Mouse (Mus musculus) liver, postnatal 0 days (tissue): ENCODE data around the gene St7. TPM values are rescaled to one million over a fixed set of nuclear protein-coding genes. Genes with fewer than 3 reads are reported as not detected.

Experiments used
- ATAC-seq: fragments of 200-750 bp; cut with Nextera tagmentation; 2 replicates; pipeline ENCODE4 v1.8.0; 2017; ENCODE audit warnings: mild to moderate bottlenecking, moderate library complexity
- DNase-seq: peaks from one replicate; pipeline ENCODE4 v3.0.0-alpha.2; 2016
- H3K27ac ChIP-seq: fragments of 300-500 bp; sonication (generic); 2 replicates; pipeline ENCODE4 v1.5.1; 2014; ENCODE audit warnings: antibody characterized with exemption, moderate library complexity, mild to moderate bottlenecking, low read depth
- H3K27me3 ChIP-seq: fragments of 300-500 bp; sonication (generic); 2 replicates; pipeline ENCODE4 v1.6.1; 2014; ENCODE audit warnings: low read length, control low read depth, mixed read lengths; ENCODE audit not compliant: insufficient read depth
- H3K36me3 ChIP-seq: fragments of 300-500 bp; sonication (generic); replicated peaks from 2 replicates; pipeline ENCODE4 v1.6.1; 2014; ENCODE audit warnings: mild to moderate bottlenecking, control low read depth, low read length, moderate library complexity, mixed read lengths; ENCODE audit not compliant: insufficient read depth
- H3K4me1 ChIP-seq: fragments of 300-500 bp; sonication (generic); 2 replicates; pipeline ENCODE4 v1.6.1; 2014; ENCODE audit warnings: antibody characterized with exemption, mild to moderate bottlenecking, control low read depth; ENCODE audit not compliant: insufficient read depth
- H3K4me2 ChIP-seq: fragments of 300-500 bp; sonication (generic); 2 replicates; pipeline ENCODE4 v1.6.1; 2014; ENCODE audit warnings: low read depth, mild to moderate bottlenecking, low read length, moderate library complexity, mixed read lengths
- H3K4me3 ChIP-seq: fragments of 300-500 bp; sonication (generic); 2 replicates; pipeline ENCODE4 v1.5.1; 2014; ENCODE audit warnings: low read depth, low read length
- H3K9ac ChIP-seq: fragments of 300-500 bp; sonication (generic); replicated peaks from 2 replicates; pipeline ENCODE4 v1.6.1; 2014; ENCODE audit warnings: mild to moderate bottlenecking, moderate library complexity
- H3K9me3 ChIP-seq: fragments of 300-500 bp; sonication (generic); 2 replicates; pipeline ENCODE4 v1.6.1; 2016; ENCODE audit warnings: mild to moderate bottlenecking, control low read depth, low read length, mixed read lengths
- CTCF ChIP-seq: sonication (generic); IDR thresholded peaks from 2 replicates; pipeline ENCODE4 v1.5.1; 2016; ENCODE audit warnings: antibody characterized with exemption, low read depth
- EP300 ChIP-seq: IDR thresholded peaks from 2 replicates; pipeline ENCODE4 v1.6.1; 2016; ENCODE audit warnings: antibody characterized with exemption, low read depth, mild to moderate bottlenecking
- WGBS: fragments of 180-500 bp; shearing (Covaris S2); extraction: QIAGEN DNeasy Blood & Tissue Kit; methylation state at CpG from one replicate; pipeline ENCODE4 v1.1.7; 2014; ENCODE audit not compliant: insufficient replicate concordance; 5-methylcytosine and 5-hydroxymethylcytosine counted together
- polyA plus RNA-seq: library from polyadenylated mRNA; unstranded; fragments of >200 nt; fragmentation: Nextera tagmentation; extraction: Ambion mirVana; gene quantifications from 2 replicates; pipeline ENCODE4 v1.2.1, GENCODE M21; 2015

St7 gene
- polyA plus RNA-seq, 1 experiment from 2014 or later = 11.0 TPM

DNA sequence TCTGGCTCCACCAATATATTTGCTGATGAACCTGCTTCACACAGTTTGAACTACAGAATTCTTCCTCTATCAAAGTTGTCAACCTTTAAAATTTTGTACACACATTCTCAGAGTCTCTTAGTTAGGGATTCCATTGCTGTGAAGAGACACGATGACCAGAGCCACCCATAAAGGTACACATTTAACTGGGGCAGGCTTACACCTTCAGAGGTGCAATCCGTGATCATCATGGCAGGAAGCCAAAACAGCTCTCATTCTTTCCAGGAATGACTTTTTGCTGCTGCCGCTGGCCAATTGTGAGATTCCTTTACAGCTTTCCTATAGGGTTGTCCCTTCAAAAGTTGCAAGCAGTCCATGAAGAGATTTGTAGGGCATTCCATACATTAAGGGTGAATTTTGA is 210.6 kb downstream of the St7 start:
- Histone ChIP-seq H3K9me3 (no peaks in the 10 kb centered on the region), H3K4me2 (no peak overlapping the region), H3K27ac (no peak overlapping the region), H3K36me3 (no peaks in the 10 kb centered on the region; the same call in 1 of the 2 replicates), H3K27me3 (no peaks in the 10 kb centered on the region), H3K4me1 (no peaks in the 10 kb centered on the region), H3K4me3 (no peak overlapping the region), H3K9ac (no peak overlapping the region)
- WGBS = 67% methylated on average over 3 of the region's 3 CpGs
- DNase-seq (no peak), ATAC-seq (no peak)
- TF ChIP-seq EP300 (no peak), CTCF (no peak)

- Histone ChIP-seq H3K36me3 (no peaks in the 10 kb centered on the region; the same call in 1 of the 2 replicates), H3K9ac (no peak overlapping the region), H3K4me2 (no peak overlapping the region), H3K27ac (no peak overlapping the region), H3K9me3 (no peaks in the 10 kb centered on the region), H3K4me3 (no peak overlapping the region), H3K4me1 (no peaks in the 10 kb centered on the region), H3K27me3 (no peaks in the 10 kb centered on the region)
- 85% methylated on average over 3 of the region's 3 CpGs for WGBS
- TF ChIP-seq CTCF = no peak
- TF ChIP-seq EP300 = no peak
- DNase-seq = no peak
- no peak for ATAC-seq
These were observed 213.0 kb downstream of the St7 start for GRCm38 (mm10) chr6:17905776-17906175.

- WGBS = 71% methylated on average over 6 of the region's 6 CpGs
These were observed 213.6 kb downstream of the St7 start for GRCm38 (mm10) chr6:17906289-17906688.

GRCm38 (mm10) chr6:17912312-17912711 is 219.6 kb downstream of the St7 start:
- Histone ChIP-seq H3K4me2 (no peak overlapping the region), H3K27ac (no peak overlapping the region), H3K4me1 (no peaks in the 10 kb centered on the region), H3K9me3 (no peaks in the 10 kb centered on the region), H3K9ac (no peak overlapping the region), H3K36me3 (no peaks in the 10 kb centered on the region), H3K4me3 (no peak overlapping the region), H3K27me3 (no peaks in the 10 kb centered on the region)
- DNase-seq = no peak
- no peak for ATAC-seq
- 87% methylated on average over 6 of the region's 6 CpGs for WGBS
- no peak for TF ChIP-seq EP300
- TF ChIP-seq CTCF = no peak

More at GRCm38 (mm10) chr6:17906289-17906688, 213.6 kb downstream of the St7 start:
- TF ChIP-seq CTCF (no peak), EP300 (no peak)
- Histone ChIP-seq H3K27ac (no peak overlapping the region), H3K27me3 (no peaks in the 10 kb centered on the region), H3K4me2 (no peak overlapping the region), H3K9ac (no peak overlapping the region), H3K4me1 (no peaks in the 10 kb centered on the region), H3K4me3 (no peak overlapping the region), H3K9me3 (no peaks in the 10 kb centered on the region), H3K36me3 (no peaks in the 10 kb centered on the region; the same call in 1 of the 2 replicates)
- no peak for ATAC-seq
- DNase-seq = no peak

GRCm38 (mm10) chr6:17912825-17913224 is 220.1 kb downstream of the St7 start:
- H3K4me3 ChIP-seq = no peak overlapping the region
- H3K27ac ChIP-seq = no peak overlapping the region
- no peak for ATAC-seq
- H3K9me3 ChIP-seq = no peaks in the 10 kb centered on the region
- DNase-seq = no peak
- no peak overlapping the region for H3K4me2 ChIP-seq
- no peaks in the 10 kb centered on the region for H3K27me3 ChIP-seq
- no peak overlapping the region for H3K9ac ChIP-seq
- no peak for TF ChIP-seq EP300
- TF ChIP-seq CTCF = no peak
- no peaks in the 10 kb centered on the region for H3K4me1 ChIP-seq
- WGBS = 75% methylated on average over 2 of the region's 2 CpGs
- H3K36me3 ChIP-seq = no peaks in the 10 kb centered on the region

- no peak overlapping the region for H3K4me2 ChIP-seq
- H3K36me3 ChIP-seq = no peaks in the 10 kb centered on the region
These were observed 220.6 kb downstream of the St7 start for GRCm38 (mm10) chr6:17913315-17913714.

DNA sequence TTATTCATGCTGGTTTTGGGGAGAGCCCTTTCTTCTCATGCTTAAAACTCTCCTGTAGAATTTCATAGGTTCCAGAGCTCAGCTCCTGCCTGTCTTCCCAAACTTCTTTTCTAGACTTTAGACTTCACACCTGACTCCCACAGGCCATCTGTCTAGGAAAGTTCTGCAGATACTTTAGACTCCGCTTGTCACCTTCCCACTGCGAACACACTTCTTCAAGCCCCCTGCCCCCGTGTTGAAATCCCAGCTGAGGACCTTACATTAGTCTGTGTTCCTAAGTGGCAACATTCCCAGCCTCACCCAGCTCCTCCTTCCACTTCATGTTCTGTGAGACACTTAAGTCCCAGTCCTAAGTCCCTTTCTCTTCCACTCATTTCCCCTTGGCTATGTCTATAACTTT is 221.6 kb downstream of the St7 start:
- no peaks in the 10 kb centered on the region for H3K4me1 ChIP-seq
- DNase-seq = no peak
- no peaks in the 10 kb centered on the region for H3K27me3 ChIP-seq
- no peaks in the 10 kb centered on the region for H3K9me3 ChIP-seq
- H3K27ac ChIP-seq = no peak overlapping the region
- H3K4me2 ChIP-seq = no peak overlapping the region
- no peak for ATAC-seq
- TF ChIP-seq EP300 = no peak
- no peak for TF ChIP-seq CTCF
- H3K9ac ChIP-seq = no peak overlapping the region
- no peaks in the 10 kb centered on the region for H3K36me3 ChIP-seq
- no peak overlapping the region for H3K4me3 ChIP-seq
- 78% methylated on average over 3 of the region's 3 CpGs for WGBS

More at GRCm38 (mm10) chr6:17913315-17913714, 220.6 kb downstream of the St7 start:
- no peak overlapping the region for H3K9ac ChIP-seq
- H3K27me3 ChIP-seq = no peaks in the 10 kb centered on the region
- no peak overlapping the region for H3K27ac ChIP-seq
- TF ChIP-seq EP300 (no peak), CTCF (no peak)
- no peak for ATAC-seq
- H3K4me3 ChIP-seq = no peak overlapping the region
- no peaks in the 10 kb centered on the region for H3K9me3 ChIP-seq
- 75% methylated on average over 1 of the region's 1 CpGs for WGBS
- DNase-seq = no peak
- H3K4me1 ChIP-seq = no peaks in the 10 kb centered on the region
